Mouse (Mus musculus) kidney, adult 2 months (tissue): Measurements from ENCODE around the gene Akr1b3.

ENCODE experiments used
- CTCF ChIP-seq: fragments of 200-500 bp; conservative IDR thresholded peaks from 2 replicates; pipeline ENCODE4 v1.5.1; 2011; ENCODE audit warnings: low read depth, mild to moderate bottlenecking, control low read depth, low read length, moderate library complexity, mixed read lengths; ENCODE audit not compliant: insufficient read depth, insufficient read length
- POLR2A ChIP-seq: fragments of 200-500 bp; IDR thresholded peaks from one replicate; pipeline ENCODE4 v1.6.1; 2011; ENCODE audit warnings: low read depth, low read length, control low read depth

DNA sequence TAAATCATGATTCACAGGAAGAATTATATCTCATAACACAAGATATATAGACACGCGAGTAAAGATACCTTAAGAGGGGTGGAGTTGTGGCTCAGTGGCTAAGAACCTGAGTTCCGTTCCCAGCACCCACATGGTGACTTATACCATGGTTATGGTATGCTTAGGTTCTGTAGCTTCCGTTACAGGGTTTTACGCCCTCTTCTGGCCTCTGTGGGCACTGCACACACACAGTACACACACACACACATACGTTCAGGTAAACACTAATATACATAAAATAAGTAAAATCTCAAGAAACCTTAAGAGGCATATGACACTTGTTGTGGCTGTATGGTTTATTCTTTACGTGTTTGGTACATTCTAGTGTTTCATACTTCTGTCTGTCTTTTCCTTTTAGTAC, 4.8 kb upstream of the Akr1b3 start:
- TF ChIP-seq CTCF (no peak), POLR2A (no peak)
